Mouse (Mus musculus): ENCODE measurements around the gene Dnah2. TPM values are rescaled to one million over a fixed set of nuclear protein-coding genes. Genes with fewer than 3 reads are reported as not detected.

Dnah2 gene
- total and polyA plus RNA-seq, 3 experiments, result under 0.01 to 0.03 TPM; not detected in 1

DNA sequence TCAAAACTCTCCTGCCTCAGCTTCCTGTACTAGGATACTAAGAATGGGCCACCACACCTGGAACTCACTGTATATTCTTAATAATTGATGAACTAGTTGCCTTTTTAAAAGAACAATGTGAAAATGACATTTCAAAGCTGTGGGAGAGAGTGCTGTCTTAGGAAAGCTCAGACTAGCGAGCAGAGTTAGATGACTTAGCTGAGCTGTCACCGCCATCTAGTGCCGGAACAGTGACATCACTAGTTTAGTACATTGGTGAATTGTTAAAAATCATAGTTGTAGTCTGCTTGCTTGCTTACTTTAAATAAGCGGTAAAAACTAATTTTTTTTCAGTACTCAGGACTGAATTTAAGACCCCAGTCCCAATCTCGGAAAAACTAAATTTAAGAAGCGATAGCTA lies 35.1 kb downstream of the Dnah2 start:
- Histone ChIP-seq H3K9me3 (replicated peaks; ENCODE audit: low read length) (no peaks in the 10 kb centered on the region), H3K4me1 (ENCODE audit: control insufficient read depth in 1 of 2, insufficient read depth in 2 of 2) (0 out of 4 replicates have a peak, but pooled peaks cover 0 to 2% of the 10 kb centered on the region in 2 experiments), H3K36me3 (replicated peaks in 1 of 2; ENCODE audit: control insufficient read depth in 1 of 2, insufficient read depth in 1 of 2, low read length in 1 of 2) (no peaks in the 10 kb centered on the region), H3K79me2 (replicated peaks; ENCODE audit: control insufficient read depth, extremely low read depth, insufficient read depth, poor library complexity, severe bottlenecking) (no peaks in the 10 kb centered on the region), H3K4me3 (replicated peaks in 1 of 3; ENCODE audit: low read depth in 2 of 3, low read length in 2 of 3, poor library complexity in 1 of 3) (no peak overlapping the region), H3K27ac (ENCODE audit: insufficient read depth, low read depth) (no peak overlapping the region), H3K4me2 (ENCODE audit: insufficient read depth, low read depth, poor library complexity, severe bottlenecking) (no peak overlapping the region), H3K27me3 (replicated peaks) (peaks cover 74% of the 10 kb centered on the region), H3K9ac (ENCODE audit: insufficient read depth, low read depth) (no peak overlapping the region)
- in situ Hi-C loops (cut with MboI; ENCODE audit: low pct_ligation_motif_present, low pct_unique_long_range_greater_than_20kb, low sequenced_read_pairs) (no loop called here), dilution Hi-C loops (cut with MboI; ENCODE audit: extremely low pct_ligation_motif_present, extremely low pct_unique_long_range_greater_than_20kb, low sequenced_read_pairs) (no loop called here)
- TF ChIP-seq NELFE (IDR thresholded peaks at IDR 0.05; ENCODE audit: low read depth, low read length) (peak; percentile 47; the same call in 1 of the 2 replicates), CHD1 (IDR thresholded peaks at IDR 0.05; ENCODE audit: low read depth, low read length) (no peak), MEF2A (IDR thresholded peaks at IDR 0.05; ENCODE audit: borderline replicate concordance, low read depth, low read length) (peak; percentile 25; the same call in 1 of the 2 replicates), MXI1 (IDR thresholded peaks at IDR 0.05; ENCODE audit: low read depth, low read length) (no peak), E2F4 (IDR thresholded peaks at IDR 0.05; ENCODE audit: insufficient replicate concordance, low read depth, low read length) (no peak), CHD2 (IDR thresholded peaks at IDR 0.05; ENCODE audit: low read length) (no peak), MYC (IDR thresholded peaks at IDR 0.05; ENCODE audit: low read depth, low read length) (peak; percentile 63; the same call in 1 of the 2 replicates), ZC3H11A (IDR thresholded peaks at IDR 0.05; ENCODE audit: low read depth, low read length) (peak; percentile 85), CTCF (conservative IDR thresholded peaks at IDR 0.05 in 1 of 2, IDR thresholded peaks at IDR 0.05 in 1 of 2; ENCODE audit: low read depth in 2 of 2, low read length in 2 of 2) (peak; percentile 83 to 99), JUND (conservative IDR thresholded peaks at IDR 0.05; ENCODE audit: low read depth, low read length) (peak; percentile 46), IRF4 (IDR thresholded peaks at IDR 0.05; ENCODE audit: low read depth, low read length) (0 out of 2 replicates have a peak, but pooled peaks have one; percentile 31), SIN3A (IDR thresholded peaks at IDR 0.05; ENCODE audit: low read length) (0 out of 2 replicates have a peak, but pooled peaks have one; percentile 31), RAD21 (IDR thresholded peaks at IDR 0.05; ENCODE audit: low read depth, low read length) (peak; percentile 100), USF2 (conservative IDR thresholded peaks at IDR 0.05; ENCODE audit: low read depth, low read length) (no peak), SMC3 (IDR thresholded peaks at IDR 0.05; ENCODE audit: low read depth, low read length) (peak; percentile 96)
- peak; percentile 73 for DNase-seq (ENCODE audit: extremely low read depth)

DNA sequence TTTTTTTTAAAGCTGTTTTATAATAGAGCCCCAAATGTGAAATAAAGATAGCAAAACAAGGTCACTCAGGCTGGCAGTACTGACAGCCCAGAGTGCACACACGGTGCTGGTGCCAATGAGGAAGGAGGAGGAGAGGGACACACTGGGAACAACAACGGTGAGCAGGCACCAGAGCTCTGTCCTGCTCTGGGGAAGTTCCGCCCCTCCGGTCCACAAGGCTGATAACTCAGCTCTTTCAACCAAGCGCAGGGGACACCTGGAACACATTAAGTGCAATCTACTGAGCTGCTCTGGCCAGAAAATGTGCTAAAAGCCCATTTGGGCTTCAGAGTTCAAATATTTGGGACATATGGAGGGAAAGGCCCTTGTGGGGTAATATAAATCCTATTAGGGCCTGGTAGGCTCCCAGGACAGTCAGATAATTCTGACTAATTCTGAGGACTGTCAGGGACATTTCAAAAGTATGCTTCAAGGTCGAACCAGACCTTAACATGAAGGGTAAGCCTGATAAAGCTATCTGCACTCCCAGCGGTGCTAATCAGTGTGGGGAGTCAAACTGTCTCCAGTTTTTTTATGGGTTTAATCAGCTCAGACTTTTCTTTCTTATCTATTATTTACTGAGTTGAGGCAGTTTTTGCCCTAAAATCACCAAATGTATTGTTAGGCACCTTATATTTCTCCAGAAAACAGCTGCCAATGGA lies 38.0 kb downstream of the Dnah2 start:
- dilution Hi-C loops (cut with MboI; ENCODE audit: extremely low pct_ligation_motif_present, extremely low pct_unique_long_range_greater_than_20kb, low sequenced_read_pairs), result no loop called here
- H3K4me3 ChIP-seq (replicated peaks in 1 of 3; ENCODE audit: low read depth in 2 of 3, low read length in 2 of 3, poor library complexity in 1 of 3), result no peak overlapping the region
- H3K4me1 ChIP-seq (ENCODE audit: control insufficient read depth in 1 of 2, insufficient read depth in 2 of 2), result 0 out of 4 replicates have a peak, but pooled peaks cover 0 to 2% of the 10 kb centered on the region in 2 experiments
- TF ChIP-seq ETS1 (conservative IDR thresholded peaks at IDR 0.05; ENCODE audit: low read depth, low read length) (no peak), MXI1 (IDR thresholded peaks at IDR 0.05; ENCODE audit: low read depth, low read length) (no peak), TBP (conservative IDR thresholded peaks at IDR 0.05; ENCODE audit: low read depth, low read length) (no peak), RAD21 (IDR thresholded peaks at IDR 0.05; ENCODE audit: low read depth, low read length) (no peak), CHD2 (IDR thresholded peaks at IDR 0.05; ENCODE audit: low read length) (no peak), MAZ (IDR thresholded peaks at IDR 0.05; ENCODE audit: low read depth, low read length) (no peak), ZMIZ1 (IDR thresholded peaks at IDR 0.05; ENCODE audit: low read depth, low read length) (no peak), CTCF (conservative IDR thresholded peaks at IDR 0.05 in 1 of 2, IDR thresholded peaks at IDR 0.05 in 1 of 2; ENCODE audit: low read depth in 2 of 2, low read length in 2 of 2) (no peak), POLR2A (IDR thresholded peaks at IDR 0.05; ENCODE audit: low read depth, low read length) (no peak), MAX (IDR thresholded peaks at IDR 0.05; ENCODE audit: low read length) (no peak)
- H3K4me2 ChIP-seq (ENCODE audit: insufficient read depth, low read depth, poor library complexity, severe bottlenecking), result no peak overlapping the region
- in situ Hi-C loops (cut with MboI; ENCODE audit: low pct_ligation_motif_present, low pct_unique_long_range_greater_than_20kb, low sequenced_read_pairs), result no loop called here
- peaks cover 52% of the 10 kb centered on the region for H3K27me3 ChIP-seq (replicated peaks)
- H3K36me3 ChIP-seq (replicated peaks in 1 of 2; ENCODE audit: control insufficient read depth in 1 of 2, insufficient read depth in 1 of 2, low read length in 1 of 2), result no peaks in the 10 kb centered on the region
- no peaks in the 10 kb centered on the region for H3K79me2 ChIP-seq (replicated peaks; ENCODE audit: control insufficient read depth, extremely low read depth, insufficient read depth, poor library complexity, severe bottlenecking)
- no peak for DNase-seq (ENCODE audit: extremely low read depth)
- no peak overlapping the region for H3K27ac ChIP-seq (ENCODE audit: insufficient read depth, low read depth)
- H3K9me3 ChIP-seq (replicated peaks; ENCODE audit: low read length), result no peaks in the 10 kb centered on the region
- H3K9ac ChIP-seq (ENCODE audit: insufficient read depth, low read depth), result no peak overlapping the region
